17 mouse cellular contexts compared by ENCODE assay signal in the genomic region with DNA sequence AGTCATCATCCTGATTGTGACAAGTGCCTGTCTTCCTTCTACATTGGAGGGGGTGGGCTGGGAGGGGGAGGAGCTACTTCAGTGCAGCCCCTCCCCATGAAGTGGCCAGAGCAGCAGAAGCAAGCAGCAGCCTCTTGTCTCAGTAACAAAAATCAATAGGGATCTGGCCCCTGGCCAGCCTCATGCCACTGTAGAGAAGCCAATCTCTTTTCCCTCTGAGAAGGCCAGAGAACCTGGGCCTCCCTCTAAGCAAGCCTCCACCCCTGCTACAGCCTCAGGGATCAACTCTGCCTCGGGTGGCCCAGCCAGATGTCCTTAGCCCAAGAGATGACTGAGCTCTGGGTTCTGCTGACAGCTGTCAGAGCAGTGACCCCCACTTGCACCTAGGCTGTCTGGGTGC.
DNase-seq lines count a peak whose midpoint lies in the region; ATAC-seq and TF ChIP-seq lines count a peak whose summit lies in the region.
"Had no signal": no experiment of that assay in that cellular context is flagged by ENCODE, and none has a peak within 500 bp of the region (broad histone marks: within the 10 kb centered on the region; RNA-seq: fewer than 3 reads in every experiment).

No protein-coding gene starts in this region.

- ATAC-seq in liver, embryonic 12.5 days = no peak
- peak; percentile 77 for ATAC-seq in intestine, embryonic 16.5 days
- ATAC-seq: forebrain, embryonic 13.5 days had no signal

- no peak for TF ChIP-seq CTCF in cerebellum, adult 2 months (IDR thresholded peaks at IDR 0.05; ENCODE audit: borderline replicate concordance, insufficient read depth, low read depth, low read length)
- no peak for TF ChIP-seq CTCF in liver, adult 2 months (IDR thresholded peaks at IDR 0.05; ENCODE audit: low read depth, low read length)

- no peak overlapping the region for H3K4me2 ChIP-seq in liver, embryonic 12.5 days
- no peak overlapping the region for H3K4me2 ChIP-seq in intestine, embryonic 16.5 days (ENCODE audit: low read depth, low read length)
- H3K4me2 ChIP-seq: forebrain, embryonic 13.5 days; heart, embryonic 15.5 days; liver, embryonic 15.5 days had no signal

- no peak overlapping the region for H3K9ac ChIP-seq in liver, adult 2 months (ENCODE audit: low read depth, low read length)
- H3K9ac ChIP-seq in liver, embryonic 12.5 days = no peak overlapping the region
- no peak overlapping the region for H3K9ac ChIP-seq in intestine, embryonic 16.5 days (ENCODE audit: low read depth, low read length)
- H3K9ac ChIP-seq: forebrain, embryonic 13.5 days; heart, embryonic 15.5 days; liver, embryonic 15.5 days had no signal

- peak; percentile 65 for DNase-seq in cerebellum, postnatal 10 days
- no peak for DNase-seq in cerebellum, adult 2 months
- DNase-seq in liver, adult 2 months (ENCODE audit: extremely low read depth, low read depth, low spot score) = peak; percentile 56
- DNase-seq in ZHBTc4 (ENCODE audit: low read depth, low spot score) = peak; percentile 31
- DNase-seq in layer of hippocampus, postnatal 14 days (ENCODE audit: low spot score in 2 of 2) = no peak
- DNase-seq in layer of hippocampus, adult 9-11 months = no peak
- DNase-seq: cerebellum, adult 11 months; heart, adult 11 months; kidney, postnatal 10 days; thymus, postnatal 4 days had no signal

- TF ChIP-seq POLR2A in cerebellum, adult 2 months (IDR thresholded peaks at IDR 0.05; ENCODE audit: borderline replicate concordance, insufficient read depth, low read length) = no peak
- no peak for TF ChIP-seq POLR2A in liver, adult 2 months (IDR thresholded peaks at IDR 0.05; ENCODE audit: extremely low read depth, insufficient read depth, low read length)

- no peak overlapping the region for H3K27ac ChIP-seq in cerebellum, adult 2 months (ENCODE audit: insufficient read depth, low read length)
- no peak overlapping the region for H3K27ac ChIP-seq in liver, adult 2 months (replicated peaks; ENCODE audit: insufficient read depth, low read depth, low read length)
- H3K27ac ChIP-seq in liver, embryonic 12.5 days = no peak overlapping the region
- no peak overlapping the region for H3K27ac ChIP-seq in intestine, embryonic 16.5 days (ENCODE audit: low read length)
- H3K27ac ChIP-seq: forebrain, embryonic 13.5 days; heart, embryonic 15.5 days; limb, embryonic 10.5 days; liver, embryonic 15.5 days had no signal

- no peak overlapping the region for H3K4me3 ChIP-seq in cerebellum, adult 2 months (replicated peaks; ENCODE audit: insufficient read depth, low read depth, low read length)
- H3K4me3 ChIP-seq in liver, adult 2 months (ENCODE audit: insufficient read depth, low read depth, low read length) = no peak overlapping the region
- no peak overlapping the region for H3K4me3 ChIP-seq in liver, embryonic 12.5 days
- no peak overlapping the region for H3K4me3 ChIP-seq in intestine, embryonic 16.5 days (ENCODE audit: low read length)
- H3K4me3 ChIP-seq: forebrain, embryonic 13.5 days; heart, embryonic 15.5 days; limb, embryonic 10.5 days; liver, embryonic 15.5 days had no signal

- no peaks in the 10 kb centered on the region; the same call in 1 of the 2 replicates for H3K27me3 ChIP-seq in cerebellum, adult 2 months (ENCODE audit: control insufficient read depth, insufficient read depth, low read length)
- no peaks in the 10 kb centered on the region for H3K27me3 ChIP-seq in liver, adult 2 months (ENCODE audit: control insufficient read depth, insufficient read depth, low read length)
- H3K27me3 ChIP-seq in liver, embryonic 12.5 days (replicated peaks) = no peaks in the 10 kb centered on the region
- no peaks in the 10 kb centered on the region for H3K27me3 ChIP-seq in intestine, embryonic 16.5 days (replicated peaks; ENCODE audit: control insufficient read depth, insufficient read depth, low read length)
- H3K27me3 ChIP-seq: CH12.LX; liver, embryonic 15.5 days had no signal

- H3K79me2 ChIP-seq in liver, adult 2 months (ENCODE audit: control insufficient read depth, insufficient read depth, low read length) = no peaks in the 10 kb centered on the region

- H3K4me1 ChIP-seq in cerebellum, adult 2 months (ENCODE audit: control insufficient read depth, insufficient read depth, low read length) = no peaks in the 10 kb centered on the region
- 0 out of 2 replicates have a peak, but pooled peaks cover 3% of the 10 kb centered on the region for H3K4me1 ChIP-seq in liver, adult 2 months (ENCODE audit: control insufficient read depth, insufficient read depth, low read length)
- H3K4me1 ChIP-seq in liver, embryonic 12.5 days = 0 out of 2 replicates have a peak, but pooled peaks cover 5% of the 10 kb centered on the region
- H3K4me1 ChIP-seq in intestine, embryonic 16.5 days (ENCODE audit: control insufficient read depth, insufficient read depth, low read length) = peaks cover 4% of the 10 kb centered on the region; the same call in 1 of the 2 replicates

- H3K36me3 ChIP-seq in liver, adult 2 months (ENCODE audit: control insufficient read depth, insufficient read depth, low read length) = no peaks in the 10 kb centered on the region
- H3K36me3 ChIP-seq in liver, embryonic 12.5 days = no peaks in the 10 kb centered on the region
- no peaks in the 10 kb centered on the region for H3K36me3 ChIP-seq in intestine, embryonic 16.5 days (ENCODE audit: control insufficient read depth, insufficient read depth, low read length)
- H3K36me3 ChIP-seq: heart, embryonic 15.5 days; limb, embryonic 10.5 days; liver, embryonic 15.5 days had no signal

- H3K9me3 ChIP-seq in liver, embryonic 12.5 days (replicated peaks) = peaks cover 9% of the 10 kb centered on the region
- H3K9me3 ChIP-seq in intestine, embryonic 16.5 days (ENCODE audit: control insufficient read depth, low read length) = peaks cover 6% of the 10 kb centered on the region
- H3K9me3 ChIP-seq: heart, embryonic 15.5 days; limb, embryonic 10.5 days; liver, embryonic 15.5 days had no signal

- WGBS in cerebellum, adult 2 months = 16% methylated on average over 1 of the region's 1 CpGs
- 30% methylated on average over 1 of the region's 1 CpGs for WGBS in liver, adult 2 months
- 36% methylated on average over 1 of the region's 1 CpGs for WGBS in liver, embryonic 12.5 days (ENCODE audit: insufficient replicate concordance)
- 9% methylated on average over 1 of the region's 1 CpGs for WGBS in intestine, embryonic 16.5 days

Comparison
In these comparisons a context has a peak if more than half of its experiments do, and no peak if none do; other contexts are left out.
1. DNase-seq: peak in cerebellum, postnatal 10 days (2 of 2), liver, adult 2 months (single experiment) and ZHBTc4 (single experiment); none in cerebellum, adult 2 months (0 of 2), layer of hippocampus, postnatal 14 days (0 of 2) and layer of hippocampus, adult 9-11 months (single experiment).